Mouse (Mus musculus) heart, adult 2 months (tissue): ENCODE measurements at regions not wholly inside any gene's neighbourhood (a gene's known extent, or its start where the extent isn't known, plus 50 kb on each side); places are given as distances from the start of the nearest gene placed in this dataset.

ENCODE experiments used
- CTCF ChIP-seq: fragments of 200-600 bp; IDR thresholded peaks from 2 replicates; pipeline ENCODE4 v1.8.1; 2022; ENCODE audit warnings: antibody characterized with exemption, mild to moderate bottlenecking, moderate library complexity
- POLR2A ChIP-seq: fragments of 200-500 bp; IDR thresholded peaks from 2 replicates; pipeline ENCODE4 v1.6.1; 2011; ENCODE audit warnings: mild to moderate bottlenecking, low read depth, low read length, control low read depth; ENCODE audit not compliant: insufficient read depth

DNA sequence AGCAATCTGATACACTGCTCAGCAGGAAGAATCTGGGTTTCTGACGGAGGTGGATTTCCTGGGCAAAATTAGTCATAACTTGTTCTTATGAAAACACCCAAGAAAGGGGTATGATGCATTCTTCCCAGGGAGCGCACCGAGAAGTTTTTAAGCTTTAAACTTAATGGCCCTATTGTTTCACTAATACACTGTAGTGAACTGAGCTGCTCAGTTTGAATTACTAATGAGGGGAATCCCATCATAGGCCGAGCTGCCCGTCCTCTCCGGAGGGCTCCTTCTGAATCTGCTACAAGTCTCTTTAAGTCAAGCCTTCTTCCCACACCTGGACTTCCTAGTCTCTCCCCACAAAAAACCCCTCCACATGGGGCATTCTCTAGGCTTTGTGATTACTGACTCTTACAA lies 91.2 kb downstream of the 1700129C05Rik start:
- TF ChIP-seq CTCF (no peak), POLR2A (no peak)
